Comparison of ENCODE assay signal across 23 mouse cellular contexts in the genomic region with DNA sequence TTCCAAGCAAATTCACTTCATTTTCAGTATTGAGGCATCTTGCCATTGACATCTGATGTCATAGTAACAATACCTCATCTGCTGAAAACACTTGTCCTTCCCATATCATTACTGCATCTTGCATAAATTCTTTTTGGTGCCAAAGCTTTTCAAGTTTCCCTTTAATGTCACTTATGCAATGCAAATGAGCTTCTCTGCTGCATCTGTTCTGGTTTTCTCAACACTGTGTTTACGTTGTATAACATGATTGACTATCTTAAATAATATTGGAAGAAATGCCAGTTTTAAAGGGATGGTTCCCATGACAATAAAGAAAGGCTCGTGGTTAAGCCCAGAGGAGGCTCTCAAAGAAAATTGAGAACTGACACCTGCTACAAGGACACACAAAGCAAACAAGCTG.
DNase-seq lines count a peak whose midpoint lies in the region; ATAC-seq and TF ChIP-seq lines count a peak whose summit lies in the region.
"Had no signal": no experiment of that assay in that cellular context is flagged by ENCODE, and none has a peak within 500 bp of the region (broad histone marks: within the 10 kb centered on the region; RNA-seq: fewer than 3 reads in every experiment).

No protein-coding gene starts in this region.

- no peaks in the 10 kb centered on the region for H3K9me3 ChIP-seq in forebrain, embryonic 11.5 days (ENCODE audit: control insufficient read depth, low read length)
- no peaks in the 10 kb centered on the region for H3K9me3 ChIP-seq in forebrain, embryonic 10.5 days
- H3K9me3 ChIP-seq in forebrain, embryonic 16.5 days (ENCODE audit: control insufficient read depth, low read length), result no peaks in the 10 kb centered on the region
- H3K9me3 ChIP-seq: limb, embryonic 12.5 days; liver, embryonic 13.5 days had no signal

- H3K9ac ChIP-seq in forebrain, embryonic 11.5 days (ENCODE audit: low read length), result no peak overlapping the region
- no peak overlapping the region for H3K9ac ChIP-seq in forebrain, embryonic 16.5 days (replicated peaks; ENCODE audit: low read depth, low read length)
- H3K9ac ChIP-seq: limb, embryonic 12.5 days; liver, embryonic 13.5 days; lung, embryonic 14.5 days had no signal

- H3K4me2 ChIP-seq in forebrain, embryonic 11.5 days (ENCODE audit: low read depth, low read length, severe bottlenecking), result no peak overlapping the region
- no peak overlapping the region for H3K4me2 ChIP-seq in forebrain, embryonic 16.5 days (ENCODE audit: low read length)
- H3K4me2 ChIP-seq: limb, embryonic 12.5 days; liver, embryonic 13.5 days; lung, embryonic 14.5 days had no signal

- ATAC-seq in forebrain, embryonic 11.5 days (replicated peaks; ENCODE audit: low FRiP score), result peak; percentile 22; the same call in 1 of the 2 replicates
- ATAC-seq in forebrain, embryonic 16.5 days, result peak; percentile 92
- ATAC-seq in cerebellum, adult (ENCODE audit: insufficient number of reproducible peaks, low FRiP score, low TSS enrichment), result no peak
- ATAC-seq: activated CD4-positive, CD25-positive, alpha-beta regulatory T cell, adult 4 months; inflammation-experienced regulatory T-cells, adult 6 months had no signal

- intact Hi-C loops in left cerebral cortex, adult 2 months (cut with DNase I), result no loop called here
- intact Hi-C loops in left cerebral cortex, postnatal 4 days (cut with DNase I), result no loop called here

- TF ChIP-seq CTCF in left cerebral cortex, adult 2 months (IDR thresholded peaks at IDR 0.05), result no peak

- H3K4me3 ChIP-seq in forebrain, embryonic 11.5 days (ENCODE audit: low read depth, low read length), result no peak overlapping the region
- no peak overlapping the region for H3K4me3 ChIP-seq in forebrain, embryonic 10.5 days
- no peak overlapping the region for H3K4me3 ChIP-seq in left cerebral cortex, adult 2 months
- no peak overlapping the region for H3K4me3 ChIP-seq in forebrain, embryonic 16.5 days (replicated peaks; ENCODE audit: low read length)
- H3K4me3 ChIP-seq: heart, adult 2 months; limb, embryonic 12.5 days; liver, embryonic 13.5 days had no signal

- WGBS in forebrain, embryonic 11.5 days, result 53% methylated on average over 2 of the region's 2 CpGs
- 60% methylated on average over 2 of the region's 2 CpGs for WGBS in forebrain, embryonic 10.5 days
- WGBS in forebrain, embryonic 16.5 days, result 13% methylated on average over 2 of the region's 2 CpGs

- no peaks in the 10 kb centered on the region for H3K27me3 ChIP-seq in forebrain, embryonic 11.5 days (ENCODE audit: control insufficient read depth, insufficient read depth, low read length)
- H3K27me3 ChIP-seq in forebrain, embryonic 10.5 days (ENCODE audit: poor library complexity, severe bottlenecking), result no peaks in the 10 kb centered on the region
- H3K27me3 ChIP-seq in forebrain, embryonic 16.5 days (replicated peaks; ENCODE audit: control insufficient read depth, insufficient read depth, low read length), result no peaks in the 10 kb centered on the region
- H3K27me3 ChIP-seq: limb, embryonic 12.5 days; liver, embryonic 13.5 days had no signal

- H3K4me1 ChIP-seq in forebrain, embryonic 11.5 days (replicated peaks; ENCODE audit: control insufficient read depth, insufficient read depth, low read length), result no peaks in the 10 kb centered on the region
- H3K4me1 ChIP-seq in forebrain, embryonic 10.5 days, result peaks cover 11% of the 10 kb centered on the region
- peaks cover 14% of the 10 kb centered on the region for H3K4me1 ChIP-seq in forebrain, embryonic 16.5 days (replicated peaks; ENCODE audit: control insufficient read depth, insufficient read depth, low read length)
- H3K4me1 ChIP-seq: limb, embryonic 12.5 days; liver, embryonic 13.5 days had no signal

- no peaks in the 10 kb centered on the region for H3K36me3 ChIP-seq in forebrain, embryonic 11.5 days (ENCODE audit: control insufficient read depth, insufficient read depth, low read length)
- no peaks in the 10 kb centered on the region for H3K36me3 ChIP-seq in forebrain, embryonic 10.5 days (replicated peaks)
- no peaks in the 10 kb centered on the region for H3K36me3 ChIP-seq in forebrain, embryonic 16.5 days (ENCODE audit: control insufficient read depth, insufficient read depth)
- H3K36me3 ChIP-seq: limb, embryonic 12.5 days; liver, embryonic 13.5 days had no signal

- H3K27ac ChIP-seq in forebrain, embryonic 11.5 days (ENCODE audit: low read depth, low read length), result no peak overlapping the region
- no peak overlapping the region for H3K27ac ChIP-seq in forebrain, embryonic 10.5 days
- peak overlapping the region; percentile 42; the same call in 1 of the 2 replicates for H3K27ac ChIP-seq in left cerebral cortex, adult 2 months
- H3K27ac ChIP-seq in forebrain, embryonic 16.5 days (ENCODE audit: low read length), result peak overlapping the region; percentile 76
- H3K27ac ChIP-seq: heart, adult 2 months; limb, embryonic 12.5 days; liver, embryonic 13.5 days; stomach, postnatal 0 days had no signal

- no peak for DNase-seq in forebrain, embryonic 11.5 days (ENCODE audit: low spot score)
- no peak for DNase-seq in forebrain, embryonic 10.5 days (ENCODE audit: extremely low spot score, low spot score)
- no peak for DNase-seq in left cerebral cortex, adult 2 months (ENCODE audit: extremely low spot score in 1 of 2, low spot score in 2 of 2)
- DNase-seq in left cerebral cortex, postnatal 4 days, result no peak
- no peak for DNase-seq in spleen, postnatal 14 days (ENCODE audit: low spot score in 2 of 2)
- no peak for DNase-seq in embryo, embryonic 11 days
- DNase-seq: adrenal gland, postnatal 10 days; cerebellum, adult 2 months; gastrocnemius, postnatal 14 days; heart, adult 2 months; heart, postnatal 36 days; kidney, adult 2 months; kidney, postnatal 10 days; liver, embryonic 13.5 days; lung, embryonic 14.5 days; lung, postnatal 36 days; right cerebral cortex, postnatal 4 days had no signal

Comparison
In these comparisons a context has a peak if more than half of its experiments do, and no peak if none do; other contexts are left out.
1. H3K27ac ChIP-seq: peak in left cerebral cortex, adult 2 months (single experiment) and forebrain, embryonic 16.5 days (single experiment); none in forebrain, embryonic 11.5 days (single experiment) and forebrain, embryonic 10.5 days (single experiment).